ENCODE assay signal across 8 mouse cellular contexts in the genomic region with DNA sequence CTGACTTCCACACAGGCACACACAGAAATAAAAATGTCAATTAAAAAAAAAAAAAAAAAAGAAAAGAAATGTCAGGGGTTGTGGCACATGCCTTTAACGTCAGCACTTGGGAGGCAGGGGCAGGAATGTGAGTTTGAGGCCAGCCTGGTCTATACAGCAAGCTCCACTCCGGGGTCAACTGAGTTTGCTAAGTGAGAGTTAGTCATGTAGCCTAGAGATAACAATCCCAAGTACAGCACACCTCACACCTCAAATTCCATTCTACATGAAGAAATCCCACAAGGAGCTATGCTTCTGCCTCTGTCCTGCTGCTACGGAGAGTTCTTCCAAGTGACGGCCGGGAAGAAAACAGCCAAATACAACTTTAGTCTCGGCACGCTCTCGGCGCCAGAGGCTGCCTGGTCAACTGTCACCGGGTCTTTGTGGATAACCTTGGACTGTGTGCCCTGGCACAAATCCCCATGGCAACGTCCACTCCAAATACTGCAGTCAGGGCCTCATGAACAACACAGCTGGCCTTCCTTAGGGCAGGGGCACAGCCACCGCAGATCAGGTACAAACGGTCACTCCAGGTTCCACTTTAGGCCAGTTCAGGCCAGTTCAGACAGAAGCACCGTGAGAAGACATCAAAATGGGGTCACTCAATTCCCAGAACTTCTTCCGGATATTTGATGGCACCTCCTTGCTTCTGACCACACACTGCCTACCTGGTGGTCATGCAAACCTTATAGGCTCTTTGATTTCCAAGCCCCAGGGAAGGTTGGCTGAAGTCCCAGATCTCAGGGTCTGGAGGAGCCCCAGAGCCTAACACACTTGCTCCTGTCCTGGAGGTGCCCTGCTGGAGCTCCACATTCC. TPM values are rescaled to one million over a fixed set of nuclear protein-coding genes. Genes with fewer than 3 reads are reported as not detected.
DNase-seq lines count a peak whose midpoint lies in the region; ATAC-seq and TF ChIP-seq lines count a peak whose summit lies in the region.

No protein-coding gene starts in this region.

- DNase-seq in lung, adult 18-20 months, result peak; percentile 50 to 65
- no peak for DNase-seq in lung, postnatal 10 days
- no peak for DNase-seq in forebrain, embryonic 11.5 days (ENCODE audit: low spot score)
- no peak for DNase-seq in hindbrain, postnatal 0 days (ENCODE audit: low spot score)
- no peak for DNase-seq in thymus, postnatal 10 days (ENCODE audit: low spot score in 2 of 2)
- DNase-seq in left cerebral cortex, postnatal 10 days (ENCODE audit: extremely low spot score in 1 of 2, low spot score in 2 of 2), result no peak
- DNase-seq in thymus, postnatal 25 days, result no peak

- no peaks in the 10 kb centered on the region for H3K27me3 ChIP-seq in forebrain, embryonic 11.5 days (ENCODE audit: control insufficient read depth, insufficient read depth, low read length)
- no peaks in the 10 kb centered on the region for H3K27me3 ChIP-seq in hindbrain, postnatal 0 days (ENCODE audit: insufficient read depth, low read length)
- no peaks in the 10 kb centered on the region for H3K27me3 ChIP-seq in midbrain, embryonic 15.5 days (replicated peaks)

- H3K9me3 ChIP-seq in forebrain, embryonic 11.5 days (ENCODE audit: control insufficient read depth, low read length), result no peaks in the 10 kb centered on the region
- no peaks in the 10 kb centered on the region for H3K9me3 ChIP-seq in hindbrain, postnatal 0 days (ENCODE audit: low read length)
- no peaks in the 10 kb centered on the region for H3K9me3 ChIP-seq in midbrain, embryonic 15.5 days

- WGBS in forebrain, embryonic 11.5 days, result 88% methylated on average over 15 of the region's 15 CpGs
- 45% methylated on average over 15 of the region's 15 CpGs for WGBS in hindbrain, postnatal 0 days
- 80% methylated on average over 15 of the region's 15 CpGs for WGBS in midbrain, embryonic 15.5 days

- H3K4me1 ChIP-seq in forebrain, embryonic 11.5 days (replicated peaks; ENCODE audit: control insufficient read depth, insufficient read depth, low read length), result peaks cover 33% of the 10 kb centered on the region
- peaks cover 44% of the 10 kb centered on the region for H3K4me1 ChIP-seq in hindbrain, postnatal 0 days (ENCODE audit: insufficient read depth, low read length)
- H3K4me1 ChIP-seq in midbrain, embryonic 15.5 days, result peaks cover 73% of the 10 kb centered on the region

- H3K9ac ChIP-seq in forebrain, embryonic 11.5 days (ENCODE audit: low read length), result no peak overlapping the region
- H3K9ac ChIP-seq in hindbrain, postnatal 0 days (replicated peaks; ENCODE audit: low read length), result 0 out of 2 replicates have a peak overlapping the region, but pooled peaks have one; percentile 30
- H3K9ac ChIP-seq in midbrain, embryonic 15.5 days, result no peak overlapping the region

- TF ChIP-seq CTCF in hindbrain, postnatal 0 days (IDR thresholded peaks at IDR 0.05; ENCODE audit: low read depth), result no peak

- no peak overlapping the region for H3K4me2 ChIP-seq in forebrain, embryonic 11.5 days (ENCODE audit: low read depth, low read length, severe bottlenecking)
- peak overlapping the region; percentile 34 for H3K4me2 ChIP-seq in hindbrain, postnatal 0 days (ENCODE audit: low read depth, low read length)
- H3K4me2 ChIP-seq in midbrain, embryonic 15.5 days, result no peak overlapping the region

- 0 out of 2 replicates have a peak overlapping the region, but pooled peaks have one; percentile 53 for H3K27ac ChIP-seq in forebrain, embryonic 11.5 days (ENCODE audit: low read depth, low read length)
- H3K27ac ChIP-seq in hindbrain, postnatal 0 days, result peak overlapping the region; percentile 70
- H3K27ac ChIP-seq in midbrain, embryonic 15.5 days, result peak overlapping the region; percentile 39; the same call in 1 of the 2 replicates

- no peaks in the 10 kb centered on the region for H3K36me3 ChIP-seq in forebrain, embryonic 11.5 days (ENCODE audit: control insufficient read depth, insufficient read depth, low read length)
- H3K36me3 ChIP-seq in hindbrain, postnatal 0 days (ENCODE audit: insufficient read depth, low read length), result no peaks in the 10 kb centered on the region
- no peaks in the 10 kb centered on the region; the same call in 1 of the 2 replicates for H3K36me3 ChIP-seq in midbrain, embryonic 15.5 days (replicated peaks)

- no peak for ATAC-seq in forebrain, embryonic 11.5 days (replicated peaks; ENCODE audit: low FRiP score)
- ATAC-seq in hindbrain, postnatal 0 days, result no peak
- no peak for ATAC-seq in midbrain, embryonic 15.5 days (replicated peaks)

- H3K4me3 ChIP-seq in forebrain, embryonic 11.5 days (ENCODE audit: low read depth, low read length), result no peak overlapping the region
- no peak overlapping the region for H3K4me3 ChIP-seq in hindbrain, postnatal 0 days (ENCODE audit: low read length)
- no peak overlapping the region for H3K4me3 ChIP-seq in midbrain, embryonic 15.5 days

- intact Hi-C loops in left cerebral cortex, postnatal 10 days (cut with DNase I), result no loop called here

RNA-seq across cellular contexts. Expression of gene Vps37b, which starts 6.3 kb away (rescaled TPM):
- 60.2 and 61.4 TPM in 2 replicates for polyA plus RNA-seq in forebrain, embryonic 11.5 days (2014; fragmentation: Nextera tagmentation; extraction: Ambion mirVana)
- total RNA-seq in hindbrain, postnatal 0 days (2014; rRNA removed), result 104 and 110 TPM in 2 replicates
- polyA plus RNA-seq in hindbrain, postnatal 0 days (2015; fragmentation: Nextera tagmentation; extraction: Ambion mirVana), result 94.0 and 95.1 TPM in 2 replicates
- 66.7 and 73.7 TPM in 2 replicates for polyA plus RNA-seq in midbrain, embryonic 15.5 days (2015; fragmentation: Nextera tagmentation; extraction: Ambion mirVana)
- total RNA-seq in left cerebral cortex, postnatal 10 days (2021), result 10 to 100 TPM; 42.5 to 42.6 TPM

RNA-seq across cellular contexts. Expression of gene Hip1r, which starts 52.4 kb away (rescaled TPM):
- polyA plus RNA-seq in forebrain, embryonic 11.5 days (2014; fragmentation: Nextera tagmentation; extraction: Ambion mirVana), result 7.3 and 8.6 TPM in 2 replicates
- total RNA-seq in hindbrain, postnatal 0 days (2014; rRNA removed), result 46.9 and 65.5 TPM in 2 replicates
- 32.6 and 33.9 TPM in 2 replicates for polyA plus RNA-seq in hindbrain, postnatal 0 days (2015; fragmentation: Nextera tagmentation; extraction: Ambion mirVana)
- polyA plus RNA-seq in midbrain, embryonic 15.5 days (2015; fragmentation: Nextera tagmentation; extraction: Ambion mirVana), result 29.8 and 30.7 TPM in 2 replicates
- total RNA-seq in left cerebral cortex, postnatal 10 days (2021), result 10 to 100 TPM; 82.4 to 93.4 TPM

Comparison
In these comparisons a context has a peak if more than half of its experiments do, and no peak if none do; other contexts are left out.
1. DNase-seq: peak in lung, adult 18-20 months (2 of 2); none in lung, postnatal 10 days (single experiment), forebrain, embryonic 11.5 days (single experiment), hindbrain, postnatal 0 days (single experiment), thymus, postnatal 10 days (0 of 2), left cerebral cortex, postnatal 10 days (0 of 2) and thymus, postnatal 25 days (single experiment).
2. Peak in every context shown above with its lines, with median percentiles within 50 percentile points of each other: H3K27ac ChIP-seq.